Mouse (Mus musculus): ENCODE results near the gene Mob3b. TPM values are rescaled to one million over a fixed set of nuclear protein-coding genes. Genes with fewer than 3 reads are reported as not detected.

Mob3b gene
- polyA plus RNA-seq, 1 experiment from 2014 or later = 11.5 TPM

GRCm38 (mm10) chr4:35136996-35137395 is 20.3 kb downstream of the Mob3b start:
- ATAC-seq (ENCODE audit: low read depth) = no peak

DNA sequence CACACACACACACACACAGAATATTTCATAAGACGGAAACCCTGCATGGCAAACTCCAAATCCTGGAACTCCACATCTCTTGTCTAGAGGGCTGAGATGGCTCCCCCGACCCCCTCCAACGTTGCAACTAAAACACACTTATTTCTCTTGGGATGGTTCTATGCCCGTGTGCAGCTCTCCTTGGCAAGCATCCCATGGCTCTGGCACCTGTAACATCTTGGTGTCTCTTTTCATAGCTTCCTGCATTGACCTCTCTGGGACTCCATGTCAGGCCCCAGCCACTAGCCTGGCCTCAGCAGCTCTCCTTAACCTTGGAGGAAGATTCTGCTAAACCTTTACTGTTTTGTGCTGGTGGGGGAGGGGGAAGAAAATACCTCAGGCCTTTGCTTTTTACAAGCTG is 21.5 kb downstream of the Mob3b start:
- H3K27ac ChIP-seq (ENCODE audit: low read length) = no peak overlapping the region
- WGBS = 70% methylated on average over 4 of the region's 4 CpGs
- H3K36me3 ChIP-seq (ENCODE audit: control insufficient read depth, insufficient read depth, low read length) = no peaks in the 10 kb centered on the region
- H3K9ac ChIP-seq (ENCODE audit: low read length) = no peak overlapping the region
- H3K27me3 ChIP-seq (ENCODE audit: control insufficient read depth, insufficient read depth, low read depth, low read length) = no peaks in the 10 kb centered on the region
- no peak for ATAC-seq (ENCODE audit: low read depth)
- no peak overlapping the region for H3K4me3 ChIP-seq (ENCODE audit: low read length)
- no peaks in the 10 kb centered on the region for H3K9me3 ChIP-seq (ENCODE audit: control insufficient read depth, low read length)
- H3K4me1 ChIP-seq (replicated peaks; ENCODE audit: control insufficient read depth, insufficient read depth, low read length) = peaks cover 23% of the 10 kb centered on the region
- H3K4me2 ChIP-seq (ENCODE audit: low read depth, low read length) = no peak overlapping the region

More at GRCm38 (mm10) chr4:35136996-35137395, 20.3 kb downstream of the Mob3b start:
- H3K27me3 ChIP-seq (ENCODE audit: control insufficient read depth, insufficient read depth, low read depth, low read length) = no peaks in the 10 kb centered on the region
- H3K4me2 ChIP-seq (ENCODE audit: low read depth, low read length) = no peak overlapping the region
- 63% methylated on average over 8 of the region's 8 CpGs for WGBS
- no peaks in the 10 kb centered on the region for H3K36me3 ChIP-seq (ENCODE audit: control insufficient read depth, insufficient read depth, low read length)
- H3K4me3 ChIP-seq (ENCODE audit: low read length) = no peak overlapping the region
- peaks cover 19% of the 10 kb centered on the region for H3K4me1 ChIP-seq (replicated peaks; ENCODE audit: control insufficient read depth, insufficient read depth, low read length)
- no peak overlapping the region for H3K9ac ChIP-seq (ENCODE audit: low read length)
- H3K9me3 ChIP-seq (ENCODE audit: control insufficient read depth, low read length) = no peaks in the 10 kb centered on the region
- no peak overlapping the region for H3K27ac ChIP-seq (ENCODE audit: low read length)

DNA sequence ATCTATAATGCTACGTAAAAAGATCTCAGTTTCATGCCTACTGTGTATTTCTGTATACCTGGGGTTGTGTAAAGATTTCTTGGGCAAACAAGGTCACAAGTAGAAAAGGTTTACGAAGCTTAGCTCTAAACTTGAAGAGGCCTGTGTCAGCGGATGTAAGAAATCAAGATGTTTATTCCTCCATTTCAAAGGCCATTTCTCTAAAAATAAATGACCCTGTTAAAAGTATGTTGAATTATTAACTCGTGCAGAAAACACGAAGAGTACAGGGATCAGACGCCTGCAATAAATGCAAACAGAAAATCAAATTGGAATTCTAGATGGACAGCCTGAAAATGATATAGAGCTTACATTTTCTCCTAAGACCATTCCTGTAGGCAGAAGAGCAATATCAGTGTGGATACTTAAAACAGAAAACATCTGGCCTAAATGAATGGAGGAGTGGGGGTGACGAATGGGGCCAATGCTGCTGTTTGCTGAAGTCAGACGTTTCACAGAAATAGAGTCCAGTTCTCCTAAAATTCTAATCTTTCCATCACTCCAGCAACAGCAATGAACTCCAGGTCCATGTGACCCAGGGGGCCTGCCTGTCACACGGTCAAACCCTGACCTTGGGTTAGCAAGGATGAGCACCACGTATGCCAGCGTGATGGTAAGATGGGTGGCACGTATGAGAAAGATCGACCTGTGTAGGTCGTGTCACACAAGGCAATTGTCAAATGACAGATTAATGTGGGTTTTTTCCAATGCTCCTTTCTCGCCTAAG is 22.3 kb downstream of the Mob3b start:
- peaks cover 30% of the 10 kb centered on the region for H3K4me1 ChIP-seq (replicated peaks; ENCODE audit: control insufficient read depth, insufficient read depth, low read length)
- WGBS = 50% methylated on average over 15 of the region's 15 CpGs
- no peaks in the 10 kb centered on the region for H3K27me3 ChIP-seq (ENCODE audit: control insufficient read depth, insufficient read depth, low read depth, low read length)
- no peak overlapping the region for H3K4me2 ChIP-seq (ENCODE audit: low read depth, low read length)
- no peaks in the 10 kb centered on the region for H3K9me3 ChIP-seq (ENCODE audit: control insufficient read depth, low read length)
- no peak for ATAC-seq (ENCODE audit: low read depth)
- H3K9ac ChIP-seq (ENCODE audit: low read length) = no peak overlapping the region
- no peaks in the 10 kb centered on the region for H3K36me3 ChIP-seq (ENCODE audit: control insufficient read depth, insufficient read depth, low read length)
- no peak overlapping the region for H3K27ac ChIP-seq (ENCODE audit: low read length)
- no peak overlapping the region for H3K4me3 ChIP-seq (ENCODE audit: low read length)

GRCm38 (mm10) chr4:35133411-35133810 is 23.9 kb downstream of the Mob3b start:
- WGBS = 92% methylated on average over 4 of the region's 4 CpGs
- Histone ChIP-seq H3K4me1 (replicated peaks; ENCODE audit: control insufficient read depth, insufficient read depth, low read length) (peaks cover 34% of the 10 kb centered on the region), H3K36me3 (ENCODE audit: control insufficient read depth, insufficient read depth, low read length) (no peaks in the 10 kb centered on the region), H3K27ac (ENCODE audit: low read length) (no peak overlapping the region), H3K27me3 (ENCODE audit: control insufficient read depth, insufficient read depth, low read depth, low read length) (no peaks in the 10 kb centered on the region), H3K4me3 (ENCODE audit: low read length) (no peak overlapping the region), H3K9ac (ENCODE audit: low read length) (no peak overlapping the region), H3K9me3 (ENCODE audit: control insufficient read depth, low read length) (no peaks in the 10 kb centered on the region), H3K4me2 (ENCODE audit: low read depth, low read length) (no peak overlapping the region)
- ATAC-seq (ENCODE audit: low read depth) = no peak

DNA sequence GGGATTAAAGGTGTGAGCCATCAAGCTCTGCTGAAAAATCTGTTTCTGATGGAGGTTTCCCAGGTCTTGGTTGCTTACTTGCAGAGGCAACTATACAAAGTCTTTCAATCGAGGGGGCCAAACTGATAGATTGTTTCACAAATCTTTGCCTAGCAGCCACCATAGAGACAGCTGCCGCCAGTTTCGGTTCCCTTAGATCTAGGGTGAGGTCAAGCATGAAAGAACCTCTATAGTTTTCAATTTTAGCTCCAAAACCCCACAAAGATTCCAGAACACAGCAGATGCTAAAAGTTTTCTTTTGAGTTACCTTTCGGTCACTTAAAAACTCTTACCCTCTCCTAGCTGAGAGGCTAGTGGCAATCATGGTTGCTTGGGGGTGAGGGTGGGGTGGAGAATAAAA is 25.7 kb downstream of the Mob3b start:
- Histone ChIP-seq H3K4me1 (replicated peaks; ENCODE audit: control insufficient read depth, insufficient read depth, low read length) (peaks cover 29% of the 10 kb centered on the region), H3K27ac (ENCODE audit: low read length) (no peak overlapping the region), H3K9ac (ENCODE audit: low read length) (no peak overlapping the region), H3K9me3 (ENCODE audit: control insufficient read depth, low read length) (no peaks in the 10 kb centered on the region), H3K4me2 (ENCODE audit: low read depth, low read length) (no peak overlapping the region), H3K4me3 (ENCODE audit: low read length) (no peak overlapping the region), H3K27me3 (ENCODE audit: control insufficient read depth, insufficient read depth, low read depth, low read length) (no peaks in the 10 kb centered on the region), H3K36me3 (ENCODE audit: control insufficient read depth, insufficient read depth, low read length) (no peaks in the 10 kb centered on the region)
- 90% methylated on average over 4 of the region's 4 CpGs for WGBS
- ATAC-seq (ENCODE audit: low read depth) = no peak

DNA sequence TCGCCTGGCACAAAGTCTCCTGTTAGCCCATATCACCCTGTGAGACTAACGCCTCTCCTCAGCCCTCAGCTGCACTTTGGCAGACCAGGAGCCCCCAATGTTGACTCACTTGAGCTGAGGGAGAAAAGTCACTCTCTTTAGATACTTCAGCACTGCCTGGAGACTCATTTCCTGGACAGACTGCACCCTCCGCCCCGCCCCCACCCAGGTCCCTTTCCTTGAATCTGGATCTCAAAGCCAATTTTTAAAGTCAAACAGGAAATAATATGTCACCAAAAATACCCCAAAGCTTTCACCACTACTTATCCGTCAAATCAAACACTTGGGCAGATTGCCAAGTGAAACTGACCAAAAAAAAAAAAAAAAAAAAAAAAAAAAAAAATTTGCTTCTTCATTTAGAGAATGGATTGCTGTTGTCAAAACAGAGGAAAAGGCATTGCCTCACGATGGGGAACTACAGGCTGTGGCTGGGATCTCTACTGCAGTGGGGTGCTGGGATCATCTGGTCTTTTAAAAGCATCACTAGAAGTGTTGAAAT is 26.8 kb downstream of the Mob3b start:
- ATAC-seq (ENCODE audit: low read depth) = peak; percentile 88
- WGBS = 8% methylated on average over 6 of the region's 6 CpGs

GRCm38 (mm10) chr4:35127759-35128158 is 29.5 kb downstream of the Mob3b start:
- no peak for ATAC-seq (ENCODE audit: low read depth)
- Histone ChIP-seq H3K4me2 (ENCODE audit: low read depth, low read length) (no peak overlapping the region), H3K9me3 (ENCODE audit: control insufficient read depth, low read length) (no peaks in the 10 kb centered on the region), H3K4me3 (ENCODE audit: low read length) (no peak overlapping the region), H3K4me1 (replicated peaks; ENCODE audit: control insufficient read depth, insufficient read depth, low read length) (peaks cover 24% of the 10 kb centered on the region), H3K9ac (ENCODE audit: low read length) (no peak overlapping the region), H3K27me3 (ENCODE audit: control insufficient read depth, insufficient read depth, low read depth, low read length) (no peaks in the 10 kb centered on the region), H3K36me3 (ENCODE audit: control insufficient read depth, insufficient read depth, low read length) (no peaks in the 10 kb centered on the region), H3K27ac (ENCODE audit: low read length) (no peak overlapping the region)
- WGBS = 48% methylated on average over 6 of the region's 6 CpGs

More for the DNA sequence above, 26.8 kb downstream of the Mob3b start:
- peak overlapping the region; percentile 25; the same call in 1 of the 2 replicates for H3K4me2 ChIP-seq (ENCODE audit: low read depth, low read length)
- no peaks in the 10 kb centered on the region for H3K9me3 ChIP-seq (ENCODE audit: control insufficient read depth, low read length)
- H3K4me3 ChIP-seq (ENCODE audit: low read length) = no peak overlapping the region
- no peaks in the 10 kb centered on the region for H3K36me3 ChIP-seq (ENCODE audit: control insufficient read depth, insufficient read depth, low read length)
- H3K4me1 ChIP-seq (replicated peaks; ENCODE audit: control insufficient read depth, insufficient read depth, low read length) = peaks cover 25% of the 10 kb centered on the region
- no peaks in the 10 kb centered on the region for H3K27me3 ChIP-seq (ENCODE audit: control insufficient read depth, insufficient read depth, low read depth, low read length)
- peak overlapping the region; percentile 61 for H3K27ac ChIP-seq (ENCODE audit: low read length)
- H3K9ac ChIP-seq (ENCODE audit: low read length) = no peak overlapping the region

GRCm38 (mm10) chr4:35126776-35127175 is 30.5 kb downstream of the Mob3b start:
- Histone ChIP-seq H3K27me3 (ENCODE audit: control insufficient read depth, insufficient read depth, low read depth, low read length) (no peaks in the 10 kb centered on the region), H3K4me2 (ENCODE audit: low read depth, low read length) (no peak overlapping the region), H3K27ac (ENCODE audit: low read length) (no peak overlapping the region), H3K9me3 (ENCODE audit: control insufficient read depth, low read length) (no peaks in the 10 kb centered on the region), H3K9ac (ENCODE audit: low read length) (no peak overlapping the region), H3K36me3 (ENCODE audit: control insufficient read depth, insufficient read depth, low read length) (no peaks in the 10 kb centered on the region), H3K4me3 (ENCODE audit: low read length) (no peak overlapping the region), H3K4me1 (replicated peaks; ENCODE audit: control insufficient read depth, insufficient read depth, low read length) (peaks cover 24% of the 10 kb centered on the region)
- WGBS = 78% methylated on average over 9 of the region's 9 CpGs
- ATAC-seq (ENCODE audit: low read depth) = no peak

GRCm38 (mm10) chr4:35125299-35125777 is 31.9 kb downstream of the Mob3b start:
- Histone ChIP-seq H3K36me3 (ENCODE audit: control insufficient read depth, insufficient read depth, low read length) (no peaks in the 10 kb centered on the region), H3K4me3 (ENCODE audit: low read length) (no peak overlapping the region), H3K9ac (ENCODE audit: low read length) (no peak overlapping the region), H3K27me3 (ENCODE audit: control insufficient read depth, insufficient read depth, low read depth, low read length) (no peaks in the 10 kb centered on the region), H3K4me2 (ENCODE audit: low read depth, low read length) (no peak overlapping the region), H3K9me3 (ENCODE audit: control insufficient read depth, low read length) (no peaks in the 10 kb centered on the region), H3K4me1 (replicated peaks; ENCODE audit: control insufficient read depth, insufficient read depth, low read length) (peaks cover 16% of the 10 kb centered on the region), H3K27ac (ENCODE audit: low read length) (no peak overlapping the region)
- WGBS = 17% methylated on average over 6 of the region's 6 CpGs
- ATAC-seq (ENCODE audit: low read depth) = no peak

All from lung, embryonic 16.5 days (tissue).